Mouse (Mus musculus) midbrain, embryonic 16.5 days (tissue): ENCODE measurements around the gene Lrfn1. TPM values are rescaled to one million over a fixed set of nuclear protein-coding genes. Genes with fewer than 3 reads are reported as not detected.

Source experiments
- polyA plus RNA-seq: library from polyadenylated mRNA; unstranded; fragments of >200 nt; fragmentation: Nextera tagmentation; extraction: Ambion mirVana; gene quantifications from 2 replicates; pipeline ENCODE4 v1.2.1, GENCODE M21; 2015

Gene Lrfn1
- polyA plus RNA-seq, 1 experiment from 2014 or later = 15.0 TPM

Other genes with a start within 250 kb of the Lrfn1 start
- gene Eid2, start 184.1 kb upstream of the Lrfn1 start, polyA plus RNA-seq = 3.5 and 4.3 TPM in 2 replicates
- gene Eid2b, start 174.2 kb upstream of the Lrfn1 start, polyA plus RNA-seq = 44.2 and 44.8 TPM in 2 replicates
- 1.2 TPM in 2 replicates for gene Selenov, start 160.8 kb upstream of the Lrfn1 start, polyA plus RNA-seq
- 16.3 and 16.5 TPM in 2 replicates for gene Dll3, start 149.7 kb upstream of the Lrfn1 start, polyA plus RNA-seq
- gene Timm50, start 139.9 kb upstream of the Lrfn1 start, polyA plus RNA-seq = 119 and 123 TPM in 2 replicates
- 108 and 111 TPM in 2 replicates for gene Supt5, start 113.2 kb upstream of the Lrfn1 start, polyA plus RNA-seq
- gene Rps16, start 101.3 kb upstream of the Lrfn1 start, polyA plus RNA-seq = 414 and 435 TPM in 2 replicates
- gene Plekhg2, start 79.4 kb upstream of the Lrfn1 start, polyA plus RNA-seq = 22.9 and 23.1 TPM in 2 replicates
- gene Zfp36, start 71.7 kb upstream of the Lrfn1 start, polyA plus RNA-seq = 2.9 and 3.3 TPM in 2 replicates
- 39.6 and 40.3 TPM in 2 replicates for gene Med29, start 59.3 kb upstream of the Lrfn1 start, polyA plus RNA-seq
- gene Paf1, start 59.0 kb upstream of the Lrfn1 start, polyA plus RNA-seq = 96.1 and 109 TPM in 2 replicates
- 2.8 and 3.5 TPM in 2 replicates for gene Gmfg, start 14.5 kb upstream of the Lrfn1 start, polyA plus RNA-seq
- not detected in 2 replicates for gene Ifnl2, start 58.5 kb downstream of the Lrfn1 start, polyA plus RNA-seq
- gene Ifnl3, start 70.9 kb downstream of the Lrfn1 start, polyA plus RNA-seq = not detected in 2 replicates
- not detected in 2 replicates for gene Sycn, start 88.9 kb downstream of the Lrfn1 start, polyA plus RNA-seq
- 0.15 TPM in 1 of 2 replicates, not detected in the other for gene Nccrp1, start 95.3 kb downstream of the Lrfn1 start, polyA plus RNA-seq
- 20.2 and 20.4 TPM in 2 replicates for gene Samd4b, start 146.2 kb downstream of the Lrfn1 start, polyA plus RNA-seq
- gene Pak4, start 146.2 kb downstream of the Lrfn1 start, polyA plus RNA-seq = 18.1 and 19.1 TPM in 2 replicates
- 0.26 TPM in 1 of 2 replicates, not detected in the other for gene Acp7, start 179.4 kb downstream of the Lrfn1 start, polyA plus RNA-seq
- 15.1 and 17.3 TPM in 2 replicates for gene Fbxo27, start 240.9 kb downstream of the Lrfn1 start, polyA plus RNA-seq